Mouse (Mus musculus): ENCODE measurements around the gene Pum1. TPM values are rescaled to one million over a fixed set of nuclear protein-coding genes. Genes with fewer than 3 reads are reported as not detected.

Pum1 gene
- polyA plus RNA-seq, 1 experiment from 2014 or later: 71.0 TPM

DNA sequence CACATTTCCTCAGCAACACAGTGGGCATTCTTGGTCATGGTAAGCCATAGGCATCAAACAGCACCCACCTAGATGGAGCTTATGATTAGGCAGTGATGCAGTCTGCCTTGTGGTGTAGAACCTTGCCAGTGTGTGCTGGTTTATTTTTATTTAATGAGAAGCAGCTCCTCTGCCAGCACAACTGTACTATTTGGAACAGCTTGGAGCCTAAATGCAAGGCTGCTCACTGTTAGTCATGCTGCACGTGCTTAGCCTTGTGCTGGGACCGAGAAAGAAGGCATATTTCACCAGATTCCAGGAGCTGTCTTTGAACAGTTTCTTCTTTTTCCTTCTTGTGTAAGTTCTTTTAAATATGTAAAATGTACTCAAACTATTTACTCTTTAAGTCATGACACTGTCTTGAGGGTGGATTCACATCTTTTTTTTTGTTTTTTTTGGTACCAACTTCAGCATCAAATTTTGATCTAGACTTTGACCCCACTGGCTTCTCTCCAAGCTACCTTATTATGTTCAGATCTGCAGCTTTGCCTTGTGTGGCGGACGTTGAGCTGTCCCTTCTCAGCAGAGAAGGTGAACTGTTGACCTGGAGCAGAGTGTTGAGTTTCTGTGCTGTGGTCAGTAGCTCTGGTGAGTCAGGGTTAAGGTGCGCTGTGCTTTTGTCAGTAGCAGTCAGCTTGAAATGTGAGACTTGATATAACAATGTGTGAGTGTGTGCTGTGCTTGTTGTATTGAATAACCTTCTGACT is 82.6 kb downstream of the Pum1 start:
- H3K27ac ChIP-seq: no peak overlapping the region
- H3K27me3 ChIP-seq (replicated peaks): no peaks in the 10 kb centered on the region
- no peak overlapping the region for H3K9ac ChIP-seq
- WGBS: 73% methylated on average over 5 of the region's 5 CpGs
- H3K4me2 ChIP-seq (replicated peaks): no peak overlapping the region
- H3K4me1 ChIP-seq (replicated peaks): no peaks in the 10 kb centered on the region
- H3K36me3 ChIP-seq: peaks cover 50% of the 10 kb centered on the region
- no peaks in the 10 kb centered on the region for H3K9me3 ChIP-seq
- H3K4me3 ChIP-seq (replicated peaks): no peak overlapping the region
- ATAC-seq: no peak

DNA sequence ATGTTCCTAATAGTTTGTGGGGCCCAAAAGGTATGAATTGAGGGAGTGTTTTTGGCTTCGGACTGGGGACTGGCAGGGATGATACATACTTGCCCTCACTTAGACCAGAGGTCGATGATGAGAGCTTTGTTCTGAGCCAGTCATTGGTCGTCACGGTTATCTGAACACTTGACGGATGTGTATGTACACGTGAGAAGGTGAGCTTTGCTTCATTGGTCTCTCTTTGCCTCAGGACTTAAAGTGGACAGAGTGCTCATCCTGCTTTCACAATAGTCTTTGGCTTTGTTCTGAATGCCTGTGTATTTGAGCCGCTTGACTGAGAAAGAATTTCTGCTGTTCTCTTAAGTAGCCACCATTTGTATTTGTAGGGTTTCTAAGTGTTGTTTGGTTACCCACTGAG is 86.4 kb downstream of the Pum1 start:
- H3K9me3 ChIP-seq: no peaks in the 10 kb centered on the region
- no peak overlapping the region for H3K4me2 ChIP-seq (replicated peaks)
- no peaks in the 10 kb centered on the region for H3K4me1 ChIP-seq (replicated peaks)
- no peak overlapping the region for H3K27ac ChIP-seq
- H3K4me3 ChIP-seq (replicated peaks): no peak overlapping the region
- H3K27me3 ChIP-seq (replicated peaks): no peaks in the 10 kb centered on the region
- peaks cover 57% of the 10 kb centered on the region for H3K36me3 ChIP-seq
- ATAC-seq: no peak
- H3K9ac ChIP-seq: no peak overlapping the region
- WGBS: 77% methylated on average over 7 of the region's 7 CpGs

GRCm38 (mm10) chr4:130751966-130752365 is 88.8 kb downstream of the Pum1 start:
- Histone ChIP-seq H3K4me1 (replicated peaks) (no peaks in the 10 kb centered on the region), H3K9me3 (no peaks in the 10 kb centered on the region), H3K36me3 (peaks cover 51% of the 10 kb centered on the region), H3K9ac (no peak overlapping the region), H3K27ac (no peak overlapping the region), H3K4me2 (replicated peaks) (no peak overlapping the region), H3K4me3 (replicated peaks) (no peak overlapping the region), H3K27me3 (replicated peaks) (no peaks in the 10 kb centered on the region)
- ATAC-seq: no peak
- 90% methylated on average over 2 of the region's 2 CpGs for WGBS

- Histone ChIP-seq H3K27ac (no peak overlapping the region), H3K36me3 (peaks cover 47% of the 10 kb centered on the region), H3K27me3 (replicated peaks) (no peaks in the 10 kb centered on the region), H3K4me2 (replicated peaks) (no peak overlapping the region), H3K4me3 (replicated peaks) (no peak overlapping the region), H3K9ac (no peak overlapping the region), H3K4me1 (replicated peaks) (no peaks in the 10 kb centered on the region), H3K9me3 (no peaks in the 10 kb centered on the region)
- 70% methylated on average over 7 of the region's 7 CpGs for WGBS
- ATAC-seq: no peak
Measured at GRCm38 (mm10) chr4:130752591-130752990, 89.5 kb downstream of the Pum1 start.

- Histone ChIP-seq H3K36me3 (peaks cover 47% of the 10 kb centered on the region), H3K4me2 (replicated peaks) (no peak overlapping the region), H3K27ac (no peak overlapping the region), H3K27me3 (replicated peaks) (no peaks in the 10 kb centered on the region), H3K4me3 (replicated peaks) (no peak overlapping the region), H3K4me1 (replicated peaks) (no peaks in the 10 kb centered on the region), H3K9me3 (no peaks in the 10 kb centered on the region), H3K9ac (no peak overlapping the region)
- ATAC-seq: no peak
- WGBS: 69% methylated on average over 5 of the region's 5 CpGs
Measured at GRCm38 (mm10) chr4:130753755-130754154, 90.6 kb downstream of the Pum1 start.

DNA sequence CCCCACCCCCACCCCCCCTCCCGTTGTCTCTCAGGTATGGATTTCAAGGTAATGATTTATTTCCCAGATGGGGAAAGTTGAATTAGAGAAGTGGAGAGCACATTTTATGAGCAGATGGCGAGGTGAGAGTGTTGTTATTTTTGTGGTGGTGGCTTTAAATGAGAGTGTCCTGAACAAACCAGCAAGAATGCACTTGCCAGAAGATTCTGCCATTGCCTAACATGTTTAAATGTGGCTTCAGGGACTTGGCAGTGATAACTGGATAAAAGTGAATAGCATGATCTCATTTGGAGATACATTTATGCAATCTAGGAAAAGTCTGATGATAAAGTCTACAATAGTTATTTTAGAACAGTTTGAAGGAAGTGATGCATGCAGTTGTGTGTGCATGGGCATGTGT is 91.7 kb downstream of the Pum1 start:
- H3K9ac ChIP-seq: no peak overlapping the region
- no peak overlapping the region for H3K27ac ChIP-seq
- 69% methylated on average over 2 of the region's 2 CpGs for WGBS
- no peaks in the 10 kb centered on the region for H3K4me1 ChIP-seq (replicated peaks)
- H3K27me3 ChIP-seq (replicated peaks): no peaks in the 10 kb centered on the region
- no peak for ATAC-seq
- no peak overlapping the region for H3K4me3 ChIP-seq (replicated peaks)
- H3K36me3 ChIP-seq: peaks cover 47% of the 10 kb centered on the region
- H3K4me2 ChIP-seq (replicated peaks): no peak overlapping the region
- no peaks in the 10 kb centered on the region for H3K9me3 ChIP-seq

DNA sequence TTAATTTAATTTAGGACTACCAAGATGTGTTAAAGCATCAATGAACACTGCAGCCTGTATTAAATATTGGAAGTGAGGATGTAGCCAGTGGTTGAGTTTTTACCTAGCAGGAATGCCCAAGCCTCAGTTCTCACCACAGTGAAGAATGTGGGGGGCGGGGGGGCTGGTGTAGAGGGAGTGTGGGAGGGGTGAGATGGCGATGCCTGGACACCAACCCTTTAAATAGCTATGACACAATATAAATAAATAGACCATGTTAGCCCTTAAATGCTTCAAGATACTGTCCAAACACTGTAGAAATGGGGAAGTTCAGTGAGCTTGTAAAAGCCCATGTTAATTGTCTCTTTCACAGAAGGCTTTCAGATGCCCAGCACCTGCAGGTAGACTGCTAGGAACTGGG is 96.8 kb downstream of the Pum1 start:
- Histone ChIP-seq H3K27ac (no peak overlapping the region), H3K9ac (no peak overlapping the region), H3K4me2 (replicated peaks) (no peak overlapping the region), H3K9me3 (no peaks in the 10 kb centered on the region), H3K4me1 (replicated peaks) (no peaks in the 10 kb centered on the region), H3K4me3 (replicated peaks) (no peak overlapping the region), H3K36me3 (peaks cover 42% of the 10 kb centered on the region), H3K27me3 (replicated peaks) (no peaks in the 10 kb centered on the region)
- WGBS: 87% methylated on average over 2 of the region's 2 CpGs
- ATAC-seq: no peak

- Histone ChIP-seq H3K4me2 (replicated peaks) (no peak overlapping the region), H3K9me3 (no peaks in the 10 kb centered on the region), H3K4me1 (replicated peaks) (no peaks in the 10 kb centered on the region), H3K27ac (no peak overlapping the region), H3K4me3 (replicated peaks) (no peak overlapping the region), H3K27me3 (replicated peaks) (no peaks in the 10 kb centered on the region), H3K36me3 (peaks cover 48% of the 10 kb centered on the region), H3K9ac (no peak overlapping the region)
- WGBS: 79% methylated on average over 5 of the region's 5 CpGs
- ATAC-seq: no peak
Measured at GRCm38 (mm10) chr4:130761809-130762208, 98.7 kb downstream of the Pum1 start.

DNA sequence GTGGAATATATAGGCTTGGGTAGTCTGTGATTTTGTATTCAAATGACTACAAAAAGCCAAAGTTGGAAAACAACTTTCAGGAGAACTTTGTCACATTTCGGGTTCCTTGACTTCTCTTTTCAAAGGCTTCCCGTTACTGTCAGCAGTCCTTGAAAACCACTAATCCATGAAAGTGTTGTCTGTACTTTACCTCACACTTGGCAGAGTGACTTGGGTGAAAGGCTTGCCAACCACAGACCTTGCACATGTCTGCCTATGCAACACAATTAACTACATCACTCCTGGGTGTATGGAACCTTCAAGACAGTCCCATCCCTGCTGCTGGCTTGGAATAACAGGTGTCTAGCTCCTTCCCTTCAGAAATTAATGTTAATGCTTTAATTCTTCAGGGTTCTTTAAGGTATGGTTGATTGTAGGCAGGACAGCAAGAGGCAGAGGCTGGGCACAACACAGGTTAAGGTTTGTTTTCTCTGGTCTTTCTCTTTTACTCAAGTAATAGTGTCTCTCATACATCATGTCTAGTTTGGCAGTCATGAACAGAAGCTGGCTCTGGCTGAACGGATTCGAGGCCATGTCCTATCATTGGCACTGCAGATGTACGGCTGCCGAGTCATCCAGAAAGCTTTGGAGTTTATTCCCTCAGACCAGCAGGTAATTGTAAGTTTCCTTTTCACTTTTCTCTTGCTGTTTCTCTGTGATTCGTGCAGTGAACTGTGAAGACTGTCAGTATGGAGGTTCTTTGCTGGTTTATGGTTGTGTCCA is 102.5 kb downstream of the Pum1 start:
- no peak overlapping the region for H3K27ac ChIP-seq
- H3K4me3 ChIP-seq (replicated peaks): no peak overlapping the region
- no peak for ATAC-seq
- no peaks in the 10 kb centered on the region for H3K9me3 ChIP-seq
- no peak overlapping the region for H3K4me2 ChIP-seq (replicated peaks)
- H3K27me3 ChIP-seq (replicated peaks): no peaks in the 10 kb centered on the region
- 91% methylated on average over 7 of the region's 7 CpGs for WGBS
- H3K36me3 ChIP-seq: peaks cover 45% of the 10 kb centered on the region
- no peaks in the 10 kb centered on the region for H3K4me1 ChIP-seq (replicated peaks)
- H3K9ac ChIP-seq: no peak overlapping the region

DNA sequence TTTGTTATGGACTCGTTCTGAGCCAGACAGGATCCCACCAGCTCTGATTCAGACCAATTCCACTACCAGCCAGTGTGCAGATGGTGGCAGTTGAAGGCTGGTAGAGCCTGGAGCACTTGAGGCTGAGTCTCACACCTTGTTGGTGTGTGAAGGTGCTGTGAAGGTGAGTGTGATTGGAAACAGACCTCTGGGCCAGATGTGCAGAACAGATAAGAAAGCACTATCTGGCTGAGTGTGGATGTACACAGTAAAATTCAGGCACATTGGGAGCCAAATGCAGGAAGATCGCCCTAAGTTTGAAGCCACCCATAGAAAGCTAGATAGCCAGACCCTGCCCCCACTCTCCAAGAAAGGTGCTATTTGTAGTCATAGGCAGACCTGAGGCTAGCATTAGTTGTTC is 103.3 kb downstream of the Pum1 start:
- Histone ChIP-seq H3K4me2 (replicated peaks) (no peak overlapping the region), H3K9me3 (no peaks in the 10 kb centered on the region), H3K27ac (no peak overlapping the region), H3K9ac (no peak overlapping the region), H3K27me3 (replicated peaks) (no peaks in the 10 kb centered on the region), H3K4me3 (replicated peaks) (no peak overlapping the region), H3K4me1 (replicated peaks) (no peaks in the 10 kb centered on the region), H3K36me3 (peaks cover 50% of the 10 kb centered on the region)
- 68% methylated on average over 2 of the region's 2 CpGs for WGBS
- no peak for ATAC-seq

- H3K4me2 ChIP-seq (replicated peaks): no peak overlapping the region
- H3K27ac ChIP-seq: no peak overlapping the region
- no peaks in the 10 kb centered on the region for H3K4me1 ChIP-seq (replicated peaks)
- peaks cover 56% of the 10 kb centered on the region for H3K36me3 ChIP-seq
- no peaks in the 10 kb centered on the region for H3K27me3 ChIP-seq (replicated peaks)
- WGBS: 93% methylated on average over 4 of the region's 4 CpGs
- no peak for ATAC-seq
- H3K9me3 ChIP-seq: no peaks in the 10 kb centered on the region
- no peak overlapping the region for H3K4me3 ChIP-seq (replicated peaks)
- no peak overlapping the region for H3K9ac ChIP-seq
Measured at GRCm38 (mm10) chr4:130766926-130767325, 103.8 kb downstream of the Pum1 start.

GRCm38 (mm10) chr4:130773899-130774298 is 110.8 kb downstream of the Pum1 start:
- H3K9ac ChIP-seq: no peak overlapping the region
- H3K27ac ChIP-seq: no peak overlapping the region
- H3K4me1 ChIP-seq (replicated peaks): peaks cover 4% of the 10 kb centered on the region; the same call in 1 of the 2 replicates
- 88% methylated on average over 4 of the region's 4 CpGs for WGBS
- no peak overlapping the region for H3K4me2 ChIP-seq (replicated peaks)
- ATAC-seq: no peak
- H3K36me3 ChIP-seq: peaks cover 46% of the 10 kb centered on the region
- no peaks in the 10 kb centered on the region for H3K9me3 ChIP-seq
- no peak overlapping the region for H3K4me3 ChIP-seq (replicated peaks)
- no peaks in the 10 kb centered on the region for H3K27me3 ChIP-seq (replicated peaks)

GRCm38 (mm10) chr4:130774822-130775221 is 111.7 kb downstream of the Pum1 start:
- WGBS: 94% methylated on average over 4 of the region's 4 CpGs
- H3K4me3 ChIP-seq (replicated peaks): no peak overlapping the region
- H3K4me2 ChIP-seq (replicated peaks): no peak overlapping the region
- ATAC-seq: no peak
- H3K36me3 ChIP-seq: peaks cover 56% of the 10 kb centered on the region
- H3K9ac ChIP-seq: no peak overlapping the region
- H3K9me3 ChIP-seq: no peaks in the 10 kb centered on the region
- H3K27me3 ChIP-seq (replicated peaks): no peaks in the 10 kb centered on the region
- no peak overlapping the region for H3K27ac ChIP-seq
- H3K4me1 ChIP-seq (replicated peaks): peaks cover 4% of the 10 kb centered on the region; the same call in 1 of the 2 replicates
